Mouse (Mus musculus): ENCODE results near the gene Fabp1.

Fabp1 gene

DNA sequence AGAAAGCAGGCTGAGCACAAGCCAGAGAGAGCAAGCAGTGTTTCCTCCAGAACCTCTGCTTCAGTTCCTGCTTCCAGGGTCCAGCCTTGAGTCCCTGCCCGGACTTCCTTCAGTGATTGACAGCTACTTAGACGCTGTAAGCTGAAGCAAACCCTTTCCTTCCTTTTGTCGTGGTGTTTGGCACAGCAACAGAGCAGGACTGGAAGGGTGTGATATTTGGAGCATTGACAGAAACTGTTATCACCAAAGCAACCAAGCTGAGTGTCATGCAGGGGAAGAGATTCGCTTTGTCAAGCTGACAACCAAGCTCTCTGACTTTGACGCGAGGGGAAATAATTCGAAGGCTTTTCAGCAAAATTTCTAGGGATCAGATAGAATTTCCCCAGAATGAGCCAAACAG, 12.3 kb downstream of the Fabp1 start:
- no peak for DNase-seq (ENCODE audit: low read depth, low spot score)

GRCm38 (mm10) chr6:71212471-71212870, 12.8 kb downstream of the Fabp1 start:
- DNase-seq (ENCODE audit: low read depth, low spot score) = no peak

DNA sequence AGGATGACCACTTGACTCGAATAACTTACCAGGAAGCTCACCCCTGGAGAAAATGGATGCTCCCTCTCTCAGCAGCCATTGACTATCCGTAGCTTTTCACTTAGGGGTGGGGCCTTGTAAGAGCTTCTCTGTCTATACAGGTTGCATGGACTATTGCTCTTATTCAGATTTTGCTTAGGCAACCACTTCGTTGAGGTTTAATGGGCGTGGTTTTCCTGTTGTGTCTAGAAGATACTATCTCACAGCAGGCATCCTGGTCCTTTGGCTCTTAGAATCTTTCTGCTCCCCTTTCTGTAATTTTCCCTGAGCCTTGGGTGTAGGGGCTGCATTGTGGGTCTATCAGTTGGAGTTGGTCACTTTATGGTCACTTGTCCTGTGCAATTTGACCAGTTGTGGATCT, 21.9 kb downstream of the Fabp1 start:
- peak; percentile 9 for DNase-seq (ENCODE audit: low read depth, low spot score)

GRCm38 (mm10) chr6:71224184-71224943, 24.7 kb downstream of the Fabp1 start:
- DNase-seq (ENCODE audit: low read depth, low spot score) = no peak

DNA sequence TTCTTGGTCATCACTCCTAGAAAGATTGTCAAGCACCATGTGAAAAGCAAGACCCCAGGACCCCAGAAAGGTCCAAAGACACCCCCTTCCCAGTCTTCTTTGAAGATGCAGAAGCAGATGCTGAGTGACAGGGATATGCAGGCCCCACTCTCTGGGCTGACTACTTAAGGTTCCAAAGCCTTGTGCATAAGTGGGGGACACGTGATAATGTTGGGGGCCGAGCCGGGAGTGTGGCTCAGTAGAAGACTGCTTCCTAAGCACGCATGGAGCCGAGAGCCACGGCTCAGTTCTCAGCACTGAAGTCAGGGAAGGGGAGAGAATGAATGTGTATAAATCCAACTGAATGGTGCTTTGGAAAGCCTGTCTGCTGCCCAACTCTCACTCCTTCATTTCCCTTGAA, 26.9 kb downstream of the Fabp1 start:
- no peak for DNase-seq (ENCODE audit: low read depth, low spot score)

- DNase-seq (ENCODE audit: low read depth, low spot score) = no peak
Observed at GRCm38 (mm10) chr6:71227157-71227770, 27.6 kb downstream of the Fabp1 start.

DNA sequence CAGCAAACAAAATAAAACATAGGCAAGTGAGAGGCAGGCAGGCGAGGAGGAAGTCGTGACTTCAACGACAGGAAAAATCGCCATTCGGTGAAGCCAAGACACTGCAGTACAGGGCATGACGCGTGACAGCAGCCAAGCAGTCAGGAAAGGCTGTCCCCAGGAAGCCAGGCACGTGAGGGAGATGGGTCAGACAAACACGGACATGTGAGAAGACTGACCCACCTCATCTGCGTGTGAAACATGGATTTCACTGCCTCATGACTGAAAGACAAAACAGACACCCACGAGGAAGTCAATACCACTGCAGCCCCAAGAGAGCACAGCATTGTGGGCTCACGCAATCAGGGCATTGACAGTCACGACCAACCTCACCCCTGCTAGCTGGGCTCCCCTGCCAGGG, 35.5 kb downstream of the Fabp1 start:
- DNase-seq (ENCODE audit: low read depth, low spot score) = no peak

GRCm38 (mm10) chr6:71235944-71236343, 36.3 kb downstream of the Fabp1 start:
- no peak for DNase-seq (ENCODE audit: low read depth, low spot score)

DNA sequence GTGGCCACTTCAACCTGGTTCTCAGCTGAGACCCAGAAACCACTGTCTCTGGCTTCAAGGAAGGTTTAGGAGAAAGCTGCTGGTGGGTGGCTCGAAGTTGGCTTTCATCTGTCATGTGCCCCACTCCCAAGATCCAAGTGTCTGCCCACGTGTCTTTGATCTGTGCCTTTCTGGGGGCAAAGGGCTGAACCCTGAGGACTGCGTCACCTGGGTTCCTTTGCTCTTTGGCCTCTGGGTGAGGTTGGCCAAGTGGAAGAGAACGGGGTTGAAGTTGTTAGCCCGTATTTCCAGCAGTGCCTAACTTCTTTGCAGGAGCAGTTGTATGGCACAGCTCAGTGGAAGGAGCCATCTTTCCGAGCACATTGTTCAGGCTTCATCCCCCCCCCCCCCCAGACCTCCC, 36.9 kb downstream of the Fabp1 start:
- no peak for DNase-seq (ENCODE audit: low read depth, low spot score)

DNA sequence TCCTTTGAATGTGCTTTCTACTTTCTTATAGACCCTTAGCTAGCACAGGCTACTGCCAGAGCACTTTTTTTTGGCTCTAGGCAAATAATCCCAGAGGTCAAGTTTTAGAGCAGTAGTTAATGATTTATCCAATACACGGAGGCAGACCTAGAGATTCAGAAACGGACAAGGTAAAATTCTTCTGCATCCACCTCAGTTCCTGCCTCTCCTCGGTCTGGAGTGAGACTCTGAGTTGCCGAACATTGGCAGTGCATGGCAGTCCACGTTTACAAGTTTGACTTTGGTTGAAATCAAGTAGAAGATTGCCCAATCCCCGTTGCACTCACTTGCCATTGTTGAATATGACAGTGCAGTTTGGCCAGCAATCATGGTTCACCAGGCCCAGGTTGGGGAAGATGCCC, 37.4 kb downstream of the Fabp1 start:
- no peak for DNase-seq (ENCODE audit: low read depth, low spot score)

- DNase-seq (ENCODE audit: low read depth, low spot score) = no peak
Observed at GRCm38 (mm10) chr6:71239069-71239750, 39.6 kb downstream of the Fabp1 start.

DNA sequence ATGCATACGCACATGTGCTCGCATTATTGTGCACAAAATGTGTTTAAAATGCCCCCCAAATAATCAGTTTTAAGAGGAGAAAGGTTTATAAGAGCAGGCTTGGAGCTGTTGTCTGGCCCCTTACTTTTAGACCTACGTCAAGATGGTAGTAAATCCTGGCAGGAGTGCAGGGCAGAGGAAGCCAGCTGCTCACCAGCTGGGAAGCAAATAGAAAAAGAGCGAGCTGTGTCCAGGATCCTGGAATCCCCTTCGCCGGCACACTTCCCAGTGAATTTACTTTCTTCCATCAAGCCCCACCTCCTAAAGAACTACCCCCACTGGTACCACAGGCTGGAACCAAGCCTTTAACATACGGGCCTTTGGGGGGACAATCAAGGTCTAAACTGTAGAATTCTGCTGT, 41.2 kb downstream of the Fabp1 start:
- DNase-seq (ENCODE audit: low read depth, low spot score) = no peak

- no peak for DNase-seq (ENCODE audit: low read depth, low spot score)
Observed at GRCm38 (mm10) chr6:71242811-71243210, 43.2 kb downstream of the Fabp1 start.

DNA sequence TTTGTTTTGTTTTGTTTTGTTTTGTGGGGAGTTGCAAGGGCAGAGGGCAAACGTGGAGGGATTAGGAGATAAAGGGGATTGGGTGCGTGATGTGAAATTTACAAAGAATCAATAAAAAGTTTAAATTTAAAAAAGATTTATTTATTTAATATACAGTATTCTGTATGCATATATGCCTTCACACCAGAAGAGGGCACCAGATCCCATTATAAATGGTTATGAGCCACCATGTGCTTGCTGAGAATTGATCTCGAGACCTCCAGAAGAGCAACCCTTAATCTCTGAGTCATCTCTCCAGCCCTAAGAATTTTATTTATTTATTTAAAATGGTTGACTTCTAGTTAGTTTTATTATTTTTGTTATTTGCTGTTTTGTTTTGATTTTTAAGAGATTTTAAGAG, 43.6 kb downstream of the Fabp1 start:
- DNase-seq (ENCODE audit: low read depth, low spot score) = peak; percentile 7

- no peak for DNase-seq (ENCODE audit: low read depth, low spot score)
Observed at GRCm38 (mm10) chr6:71248420-71248819, 48.8 kb downstream of the Fabp1 start.

- no peak for DNase-seq (ENCODE audit: low read depth, low spot score)
Observed at GRCm38 (mm10) chr6:71249615-71250014, 50.0 kb downstream of the Fabp1 start.

- no peak for DNase-seq (ENCODE audit: low read depth, low spot score)
Observed at GRCm38 (mm10) chr6:71250951-71251350, 51.3 kb downstream of the Fabp1 start.

DNA sequence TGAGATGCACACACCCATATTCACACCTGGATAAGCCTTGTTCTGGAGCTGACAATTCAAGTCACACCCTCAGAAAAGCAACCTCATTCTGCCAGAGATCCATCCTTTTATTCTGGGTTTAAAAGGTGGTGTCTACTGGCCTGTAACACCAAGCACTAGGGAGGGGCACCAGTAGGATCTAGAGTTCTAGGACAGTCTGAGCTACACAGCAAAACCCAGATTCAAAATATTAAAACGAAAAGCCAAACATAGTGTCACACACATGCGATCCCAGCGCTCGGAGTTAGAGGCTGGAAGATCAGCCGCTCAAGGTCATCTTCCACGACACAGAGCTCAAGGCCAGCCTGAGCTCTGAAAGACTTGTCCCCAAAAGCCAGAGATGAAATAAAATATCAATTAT, 54.8 kb downstream of the Fabp1 start:
- DNase-seq (ENCODE audit: low read depth, low spot score) = no peak

All from CD4-positive, CD25-positive, alpha-beta regulatory T cell, adult 2 months (primary cell).